Mouse (Mus musculus) thymus, adult 18-20 months (tissue): ENCODE results near the gene Speg.

Source experiments
- DNase-seq, 2 experiments: peaks; one replicate each; pipeline ENCODE4 v3.0.0; 2022; ENCODE audit warnings: mixed read lengths in 2 of 2

Speg gene

DNA sequence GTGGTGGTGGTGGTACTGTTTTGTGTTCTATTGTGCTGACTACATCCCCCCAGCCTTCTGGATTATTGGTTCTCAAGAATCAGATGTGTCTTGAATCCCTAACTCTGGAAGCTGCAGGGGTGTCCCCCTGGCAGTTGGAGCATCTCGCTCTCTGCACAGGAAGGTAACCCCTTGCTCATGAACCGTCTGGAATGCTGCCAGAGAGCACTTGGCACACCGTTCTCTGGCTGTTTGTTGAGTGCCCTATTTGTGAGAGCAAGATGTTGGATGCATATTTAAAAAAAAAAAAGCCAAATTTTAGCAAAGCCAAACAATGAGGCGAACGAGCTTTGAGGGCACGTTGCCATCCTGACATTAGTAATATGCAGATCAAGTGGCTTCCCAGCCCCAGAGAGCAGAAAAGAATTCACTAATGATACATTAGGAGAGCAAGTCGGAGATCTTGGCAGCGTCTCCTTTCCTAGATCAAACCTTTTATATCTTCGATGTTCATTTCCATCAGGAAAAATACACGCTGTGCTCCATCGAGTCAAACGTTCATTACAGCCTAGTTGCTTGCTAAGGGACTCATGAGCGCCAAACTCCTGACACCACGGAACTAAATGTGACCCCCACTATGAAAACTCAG is 9.5 kb upstream of the Speg start:
- no peak for DNase-seq

DNA sequence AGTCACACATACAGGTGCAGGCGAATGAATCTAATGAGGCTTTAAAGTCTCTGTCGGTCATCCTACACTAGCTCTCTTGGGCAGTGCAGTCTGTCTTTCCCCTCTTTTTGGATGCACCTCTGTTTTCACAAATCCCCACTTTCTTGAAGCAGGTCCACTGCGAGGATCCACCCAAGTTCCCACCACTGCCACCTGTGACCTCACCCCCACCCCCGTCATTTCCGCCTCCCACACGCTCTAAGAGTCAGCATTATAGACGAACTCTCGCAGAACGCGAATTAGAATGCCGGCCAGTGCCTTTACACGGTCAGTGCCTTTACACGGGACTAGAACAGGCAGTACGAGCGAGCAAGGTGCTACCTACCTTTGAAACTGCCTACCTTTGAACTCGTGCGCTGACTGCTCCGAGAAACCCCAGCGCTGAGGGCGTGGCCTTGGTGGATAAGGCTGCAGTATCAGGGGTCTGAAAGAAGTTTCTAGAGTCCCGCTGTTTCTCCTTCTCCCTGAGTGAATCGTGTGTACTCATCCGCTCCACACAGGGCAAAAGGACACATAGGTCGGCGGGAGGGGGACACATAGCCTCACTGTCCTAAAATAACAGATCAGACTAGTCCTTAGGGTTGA is 5.6 kb upstream of the Speg start:
- no peak for DNase-seq

DNA sequence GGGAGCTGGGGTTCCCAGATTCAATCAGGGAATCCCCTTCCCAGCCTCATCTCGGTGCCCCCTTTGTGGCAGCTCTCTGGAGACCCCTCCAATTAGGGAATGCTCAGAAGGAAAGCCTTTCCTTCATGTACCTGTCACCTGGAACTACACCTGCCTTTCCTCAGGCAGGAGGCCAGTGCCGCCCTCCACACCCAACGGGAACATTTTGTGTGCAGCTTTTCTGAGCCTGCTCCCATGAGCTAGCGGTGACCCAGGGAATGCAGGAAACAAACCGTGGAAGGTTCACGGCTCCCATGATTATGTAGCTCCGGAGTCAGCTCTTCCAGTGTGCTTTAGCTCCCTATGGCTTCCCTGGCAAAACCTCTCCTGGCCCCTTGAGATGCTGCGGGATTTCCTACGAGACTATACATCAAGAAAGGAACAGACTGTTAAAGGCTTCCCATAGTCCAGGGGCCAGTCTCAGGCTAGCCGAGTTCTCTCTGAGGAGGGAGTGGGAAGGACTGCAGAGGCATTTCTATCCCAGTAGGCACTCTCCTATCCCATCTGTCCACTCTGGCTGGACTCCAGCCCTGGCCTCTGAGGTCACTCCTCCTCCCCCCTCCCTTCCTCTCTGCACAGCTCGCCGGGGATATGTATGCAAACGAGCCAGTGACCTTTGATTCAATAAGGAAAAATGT is 5.0 kb upstream of the Speg start:
- no peak for DNase-seq

DNA sequence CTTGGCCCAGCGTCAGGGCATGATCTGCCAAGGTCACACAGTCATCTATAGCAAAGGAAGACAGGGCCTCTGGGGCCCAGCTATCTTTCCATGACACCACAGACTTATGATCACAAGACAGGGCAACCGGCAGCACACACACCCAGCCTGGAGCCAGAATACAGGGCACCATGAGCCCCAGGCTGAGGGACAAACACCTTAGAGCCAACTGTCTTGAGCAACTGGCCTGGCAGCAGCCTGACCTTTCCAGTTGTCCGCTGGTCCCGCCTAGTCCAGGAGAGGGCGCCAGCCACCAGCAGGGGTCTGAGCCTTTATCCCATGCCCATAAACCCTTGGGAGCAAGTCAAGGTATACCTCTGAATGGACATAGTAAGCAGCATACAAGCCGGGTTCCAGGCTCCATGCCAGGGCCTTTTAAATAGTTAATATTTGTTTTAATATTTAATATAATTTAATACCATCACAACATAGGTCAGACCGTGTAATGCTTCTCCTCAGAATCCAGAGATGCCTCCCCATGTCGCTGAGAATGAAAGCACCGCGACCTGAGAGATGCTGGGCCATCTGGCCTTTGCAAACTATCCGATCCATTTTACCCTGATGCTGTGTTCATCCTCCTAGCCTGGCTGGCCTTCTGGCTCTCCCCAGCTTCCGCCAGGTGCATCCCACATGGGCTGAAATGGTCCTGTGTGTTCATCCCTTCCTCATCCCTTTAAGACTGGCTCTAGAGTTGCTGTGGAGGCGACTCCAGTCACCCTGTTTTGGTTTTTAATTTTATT is 3.6 kb upstream of the Speg start:
- DNase-seq, result no peak

DNA sequence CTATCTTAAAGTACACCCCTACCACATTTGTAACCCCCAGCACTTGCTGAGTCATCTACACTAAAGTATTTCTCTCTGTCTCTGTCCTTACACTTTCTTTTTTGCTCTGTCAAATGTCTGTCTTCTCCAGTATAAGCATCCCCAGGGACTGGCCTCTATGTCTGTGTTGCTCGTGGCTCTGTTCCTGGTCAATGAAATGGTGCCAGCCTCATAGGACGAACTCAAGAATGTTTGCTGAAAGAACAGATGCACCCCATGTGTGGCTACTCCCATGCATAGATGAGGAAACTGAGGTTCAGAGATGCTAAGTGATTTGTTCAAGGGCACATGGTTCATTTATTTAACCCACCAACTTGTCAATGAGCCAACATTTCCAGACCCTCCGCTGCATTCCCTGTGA is 2.6 kb upstream of the Speg start:
- no peak for DNase-seq

DNA sequence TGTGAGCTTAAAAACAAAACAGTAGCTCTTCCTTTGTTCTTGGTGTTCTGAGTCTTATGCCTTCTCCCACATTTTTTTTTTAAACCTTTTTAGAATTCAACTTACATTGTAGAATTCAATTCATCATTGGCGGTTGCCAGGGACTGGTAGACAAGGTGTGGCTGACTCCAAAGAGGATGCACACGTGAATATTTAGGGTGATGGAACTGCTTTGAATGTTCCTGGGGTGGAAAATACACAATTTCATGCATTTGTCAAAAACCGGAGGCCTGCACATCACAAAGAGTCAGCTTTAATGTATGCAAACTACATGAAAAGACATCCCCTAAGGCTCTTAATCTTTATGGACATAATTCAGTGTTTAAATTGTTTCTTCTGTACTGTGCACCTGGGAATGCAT is 1.8 kb upstream of the Speg start:
- no peak for DNase-seq

DNA sequence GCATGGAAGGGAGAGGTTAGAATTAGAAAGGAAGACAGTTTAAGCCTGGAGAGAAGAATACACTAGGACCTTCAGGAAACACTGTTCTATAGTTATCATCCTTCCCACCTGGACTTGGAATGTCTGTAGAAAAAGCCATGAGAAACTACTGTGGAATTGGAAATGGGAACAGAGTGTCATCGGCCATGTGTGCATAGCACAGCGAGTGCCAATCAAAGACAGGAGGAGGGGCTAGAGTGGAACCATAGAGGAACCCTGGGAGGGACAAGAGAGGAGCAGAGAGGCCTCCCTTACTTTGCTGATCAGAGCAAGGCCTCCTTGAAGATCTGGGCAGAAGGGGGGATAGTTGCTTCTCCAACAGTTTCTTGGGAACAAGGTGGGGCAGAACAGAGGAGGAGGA is 4.1 kb downstream of the Speg start:
- no peak for DNase-seq

DNA sequence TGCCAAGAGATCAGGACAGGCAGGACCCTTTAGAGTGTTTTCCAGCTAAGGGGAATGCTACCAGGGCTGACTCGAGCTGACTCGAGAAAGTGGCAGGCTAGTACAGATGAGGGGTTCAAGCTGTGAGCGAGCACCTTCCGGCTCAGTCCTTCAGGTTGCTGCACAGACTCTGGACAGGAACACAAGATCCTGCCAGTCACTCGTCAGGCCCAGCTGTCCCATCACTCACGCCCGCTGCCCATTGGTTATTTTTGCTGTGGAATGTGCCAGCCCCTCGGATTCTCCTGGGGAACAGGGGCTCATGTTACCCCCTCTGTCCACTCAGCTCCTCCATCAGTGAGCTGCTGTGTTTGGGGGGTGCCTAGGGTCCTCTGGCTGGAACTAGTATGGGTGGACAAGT is 4.8 kb downstream of the Speg start:
- no peak for DNase-seq

DNA sequence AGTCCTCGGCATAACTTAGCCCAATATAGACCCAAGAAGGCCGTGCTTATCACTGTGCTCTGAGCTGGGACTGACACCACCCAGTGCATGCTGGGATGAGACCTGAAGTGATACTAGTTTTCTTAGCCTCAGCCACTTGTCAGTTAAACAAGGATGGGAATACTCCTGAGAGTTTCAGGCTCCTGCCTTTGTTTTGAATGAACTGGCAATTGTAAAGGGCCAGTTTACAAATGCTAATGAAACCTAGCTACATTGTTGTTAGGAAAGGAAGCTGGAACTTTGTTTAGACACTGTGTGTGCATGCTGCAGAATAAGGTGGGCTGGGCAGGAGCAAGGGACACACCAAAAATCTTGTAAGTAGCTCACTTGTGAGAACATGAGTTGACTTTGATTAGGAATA is 5.9 kb downstream of the Speg start:
- no peak for DNase-seq

DNA sequence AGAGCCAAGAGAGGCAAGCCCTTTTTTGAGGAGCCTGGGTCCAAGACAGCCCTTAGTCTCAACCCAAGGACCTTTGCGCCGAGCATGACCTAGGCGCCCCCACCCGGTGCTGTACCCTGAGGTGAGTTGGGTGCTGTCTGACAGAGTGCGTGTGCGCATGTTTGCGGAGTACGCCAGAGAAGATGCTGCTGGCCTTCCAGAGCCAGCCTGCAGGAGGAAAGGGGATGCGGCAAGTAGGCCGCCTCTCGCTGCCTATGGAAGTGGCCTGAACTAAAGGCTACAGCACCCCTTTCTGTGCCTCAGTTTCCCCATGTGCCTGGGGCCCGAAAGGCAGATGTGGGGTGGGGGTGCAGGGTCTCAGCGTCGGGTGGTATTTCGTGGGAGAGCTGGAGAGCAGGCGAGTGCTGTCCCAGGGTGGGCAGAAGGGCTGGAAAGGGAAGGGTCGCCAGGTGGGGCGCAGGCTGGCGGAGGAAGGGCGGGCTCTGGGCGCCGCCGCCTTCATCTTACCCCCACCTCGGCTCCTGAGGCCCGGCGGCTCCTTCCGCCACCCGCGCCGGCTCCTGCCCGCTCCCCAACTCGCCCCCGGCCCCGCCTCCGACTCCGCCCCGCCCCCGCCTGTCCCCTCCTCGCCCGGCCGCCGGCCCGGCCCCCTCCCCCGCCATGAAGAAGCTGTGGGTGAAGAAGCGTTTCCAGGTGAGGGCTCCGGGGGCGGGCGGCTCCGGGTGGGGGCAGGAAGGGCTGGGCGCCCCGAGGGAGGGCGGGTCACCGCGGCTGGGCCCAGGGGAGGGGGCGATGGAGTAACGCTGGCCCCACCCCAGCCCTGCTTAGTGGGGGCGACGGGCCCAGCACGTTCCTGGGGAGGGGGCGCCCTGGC is 6.6 kb downstream of the Speg start:
- DNase-seq, result no peak

DNA sequence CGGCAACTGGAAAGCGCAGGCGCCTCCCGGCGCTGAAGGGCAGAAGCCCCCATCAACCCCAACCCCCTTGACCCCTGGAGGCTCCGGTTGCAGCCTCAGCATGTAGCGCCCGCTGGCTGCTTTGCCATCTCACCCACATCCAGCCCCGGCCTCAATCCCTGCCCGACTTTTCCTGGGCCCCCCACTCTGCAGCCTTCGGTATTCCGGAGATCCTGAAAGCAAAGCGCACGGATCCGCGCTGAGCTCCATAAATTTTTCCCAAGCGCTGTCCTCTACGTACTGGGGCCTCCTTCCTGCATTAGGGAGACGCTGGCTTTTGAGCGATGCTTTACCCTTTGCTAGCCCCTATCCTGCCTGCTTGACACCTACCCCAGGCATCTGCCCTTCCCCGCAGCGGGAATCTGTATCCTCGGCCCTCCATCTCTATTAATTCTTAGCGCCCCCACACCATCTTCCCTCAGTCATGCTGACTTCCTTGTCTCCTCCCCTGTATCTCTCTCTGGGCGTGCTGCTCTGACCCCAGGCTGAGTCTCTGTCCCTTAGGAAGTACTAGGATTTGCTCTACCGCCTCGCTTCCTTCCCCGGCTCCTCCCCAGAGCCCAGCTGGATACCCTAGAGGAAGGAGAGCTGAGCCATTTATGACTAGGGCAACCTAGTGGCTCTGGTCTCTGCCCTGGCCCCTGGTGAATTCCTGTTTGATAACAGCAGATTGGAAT is 7.4 kb downstream of the Speg start:
- no peak for DNase-seq

DNA sequence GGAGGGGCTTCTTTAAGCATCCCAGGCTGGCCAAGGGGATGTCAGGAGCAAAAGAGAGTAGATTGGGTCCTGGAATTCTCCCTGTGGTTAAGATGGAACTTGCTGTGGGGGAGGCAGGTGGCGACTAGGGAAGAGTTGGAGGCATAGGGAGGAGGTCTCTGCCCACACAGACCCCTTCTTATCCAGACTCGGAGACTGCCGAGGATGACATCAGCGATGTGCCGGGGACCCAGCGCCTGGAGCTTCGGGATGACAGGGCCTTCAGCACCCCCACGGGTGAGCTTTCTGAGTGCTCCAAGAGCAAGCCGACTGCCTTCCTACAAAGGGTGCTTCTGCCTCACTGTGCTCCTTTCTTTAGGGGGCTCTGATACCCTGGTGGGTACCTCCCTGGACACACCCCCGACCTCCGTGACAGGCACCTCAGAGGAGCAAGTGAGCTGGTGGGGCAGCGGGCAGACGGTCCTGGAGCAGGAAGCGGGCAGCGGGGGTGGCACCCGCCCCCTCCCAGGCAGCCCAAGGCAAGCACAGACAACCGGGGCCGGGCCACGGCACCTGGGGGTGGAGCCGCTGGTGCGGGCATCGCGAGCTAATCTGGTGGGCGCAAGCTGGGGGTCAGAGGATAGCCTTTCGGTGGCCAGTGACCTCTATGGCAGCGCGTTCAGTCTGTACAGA is 9.5 kb downstream of the Speg start:
- no peak for DNase-seq

DNA sequence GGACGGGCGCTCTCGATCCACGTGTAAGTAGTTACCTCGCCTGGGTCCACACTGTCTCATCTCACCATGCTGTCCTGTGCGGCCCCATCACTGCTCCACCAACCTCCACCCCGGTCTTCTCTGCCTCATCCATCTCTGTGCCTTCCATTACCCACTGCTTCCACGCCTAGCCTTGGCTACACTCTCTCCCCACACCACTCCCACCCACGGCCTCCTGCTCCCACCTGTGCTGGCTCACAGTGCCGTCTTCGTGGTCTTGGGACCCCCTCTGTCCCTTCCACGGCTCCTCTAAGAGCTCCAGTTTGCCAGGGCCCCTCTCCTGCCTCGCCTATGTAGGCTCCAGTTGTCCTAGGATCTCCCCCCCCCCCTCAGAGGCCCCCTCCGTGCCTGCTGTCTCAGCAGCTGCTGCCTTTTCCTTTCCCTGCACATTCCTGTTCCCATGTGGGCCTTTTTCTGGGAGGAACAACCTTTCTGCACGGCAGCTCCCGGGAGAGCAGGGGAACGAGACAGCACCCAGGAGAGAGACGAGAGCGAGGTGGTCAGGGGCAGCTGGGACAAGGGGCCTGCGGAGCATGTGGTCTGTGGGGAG is 10.1 kb downstream of the Speg start:
- no peak for DNase-seq

DNA sequence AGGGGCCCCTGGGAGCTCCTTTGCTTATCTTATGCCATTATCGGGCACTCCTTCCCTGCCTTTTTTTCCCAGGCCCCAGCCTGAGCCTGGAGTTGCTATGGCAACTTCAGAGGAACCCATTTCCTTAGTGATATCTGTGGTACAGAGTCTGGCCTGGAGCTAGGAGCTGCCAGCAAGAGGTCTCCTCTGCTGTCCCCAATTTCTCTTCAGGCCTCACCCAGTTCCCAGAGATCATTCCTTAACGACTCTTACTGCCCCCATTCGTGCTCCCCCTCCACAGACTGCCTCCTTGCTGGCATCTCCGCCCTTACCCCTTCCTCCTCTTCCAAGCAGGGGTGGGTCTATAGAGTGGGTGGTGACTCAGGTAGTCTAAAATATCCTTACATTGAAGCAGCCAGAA is 11.1 kb downstream of the Speg start:
- DNase-seq, result no peak

DNA sequence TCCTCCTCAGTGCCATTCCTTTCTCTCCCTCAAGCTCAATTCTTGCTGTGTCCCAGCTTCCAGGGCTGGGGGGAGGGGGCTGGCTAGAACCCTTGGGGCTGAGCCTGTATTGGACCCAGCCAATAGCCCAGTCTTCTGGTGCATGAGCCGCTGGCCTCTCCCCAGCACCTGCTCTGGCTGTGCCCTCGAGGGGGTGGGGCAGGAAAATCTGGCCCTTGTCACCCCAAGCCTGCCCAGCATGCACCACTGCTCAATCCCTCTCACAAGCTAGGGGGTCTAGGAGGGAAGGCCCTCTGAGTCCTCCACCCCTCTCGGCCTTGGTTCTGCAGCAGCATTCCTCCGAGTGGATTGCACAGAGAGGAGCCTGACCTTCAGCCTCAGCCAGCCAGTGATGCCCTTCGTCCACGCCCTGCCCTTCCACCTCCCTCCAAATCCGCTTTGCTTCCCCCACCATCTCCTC is 12.4 kb downstream of the Speg start:
- DNase-seq, result no peak

DNA sequence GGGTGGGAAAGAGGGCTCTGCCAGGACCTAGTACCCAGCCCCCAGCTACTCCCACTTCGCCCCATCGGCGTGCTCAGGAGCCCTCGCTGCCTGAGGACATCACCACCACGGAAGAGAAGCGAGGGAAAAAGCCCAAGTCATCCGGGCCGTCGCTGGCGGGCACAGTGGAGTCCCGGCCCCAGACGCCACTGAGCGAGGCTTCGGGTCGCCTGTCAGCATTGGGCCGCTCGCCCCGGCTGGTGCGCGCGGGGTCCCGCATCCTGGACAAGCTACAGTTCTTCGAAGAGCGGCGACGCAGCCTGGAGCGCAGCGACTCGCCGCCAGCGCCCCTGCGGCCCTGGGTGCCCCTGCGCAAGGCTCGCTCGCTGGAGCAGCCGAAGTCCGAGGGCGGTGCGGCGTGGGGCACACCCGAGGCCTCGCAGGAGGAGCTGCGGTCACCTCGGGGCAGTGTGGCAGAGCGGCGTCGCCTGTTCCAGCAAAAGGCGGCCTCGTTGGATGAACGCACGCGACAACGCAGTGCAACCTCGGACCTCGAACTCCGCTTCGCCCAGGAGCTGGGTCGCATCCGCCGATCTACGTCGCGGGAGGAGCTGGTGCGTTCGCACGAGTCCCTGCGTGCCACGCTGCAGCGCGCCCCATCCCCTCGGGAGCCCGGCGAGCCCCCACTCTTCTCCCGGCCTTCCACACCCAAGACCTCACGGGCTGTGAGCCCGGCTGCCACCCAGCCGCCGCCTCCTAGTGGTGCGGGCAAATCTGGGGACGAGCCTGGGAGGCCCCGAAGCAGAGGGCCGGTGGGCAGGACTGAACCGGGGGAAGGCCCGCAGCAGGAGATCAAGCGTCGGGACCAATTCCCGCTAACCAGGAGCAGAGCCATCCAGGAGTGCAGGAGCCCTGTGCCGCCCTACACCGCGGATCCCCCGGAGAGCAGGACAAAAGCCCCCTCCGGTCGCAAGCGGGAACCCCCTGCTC is 13.1 kb downstream of the Speg start:
- no peak for DNase-seq

DNA sequence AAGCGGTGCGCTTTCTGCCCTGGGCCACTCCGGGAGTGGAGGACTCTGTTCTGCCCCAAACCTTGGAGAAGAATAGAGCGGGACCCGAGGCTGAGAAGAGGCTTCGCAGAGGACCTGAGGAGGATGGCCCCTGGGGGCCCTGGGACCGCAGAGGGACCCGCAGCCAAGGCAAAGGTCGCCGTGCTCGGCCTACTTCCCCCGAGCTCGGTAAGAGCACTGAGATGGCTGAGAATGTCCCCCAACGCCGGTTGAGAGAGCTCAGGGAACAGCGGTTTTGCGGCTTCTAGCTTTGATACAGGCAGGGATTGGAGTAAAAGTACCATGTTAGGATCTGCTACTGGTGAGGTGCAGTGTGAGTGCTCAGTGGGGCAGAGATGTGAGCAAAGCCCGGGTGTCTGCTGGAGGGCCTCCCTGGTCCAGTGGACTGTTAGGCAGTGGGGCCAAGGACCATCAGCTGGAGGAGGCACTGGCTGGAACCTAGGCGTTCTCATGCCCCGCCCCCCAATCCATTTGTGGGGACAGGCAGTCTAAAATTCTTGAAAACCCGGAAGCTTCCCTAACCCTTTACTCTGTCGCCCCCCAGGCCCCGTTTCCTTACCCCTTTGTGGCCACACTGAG is 13.9 kb downstream of the Speg start:
- no peak for DNase-seq

DNA sequence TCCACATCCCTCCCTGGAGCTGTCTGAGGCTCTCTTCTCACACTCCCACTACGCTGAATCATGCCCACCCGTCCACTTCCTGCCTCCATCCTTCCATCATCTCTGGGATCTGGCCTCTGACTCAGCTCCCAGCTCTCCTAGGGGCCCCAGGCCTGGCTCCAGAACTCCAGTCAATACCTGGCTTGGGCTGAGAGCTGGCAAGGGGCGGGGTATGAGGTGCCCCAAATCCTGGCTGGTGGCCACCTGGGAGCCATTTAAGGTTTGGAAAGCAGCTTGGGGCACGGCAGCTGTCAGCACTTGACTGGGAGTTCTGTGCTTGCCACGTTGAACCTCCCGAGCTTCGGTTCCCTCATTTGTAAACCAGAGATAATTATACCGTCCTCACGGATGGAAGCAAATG is 18.0 kb downstream of the Speg start:
- no peak for DNase-seq

DNA sequence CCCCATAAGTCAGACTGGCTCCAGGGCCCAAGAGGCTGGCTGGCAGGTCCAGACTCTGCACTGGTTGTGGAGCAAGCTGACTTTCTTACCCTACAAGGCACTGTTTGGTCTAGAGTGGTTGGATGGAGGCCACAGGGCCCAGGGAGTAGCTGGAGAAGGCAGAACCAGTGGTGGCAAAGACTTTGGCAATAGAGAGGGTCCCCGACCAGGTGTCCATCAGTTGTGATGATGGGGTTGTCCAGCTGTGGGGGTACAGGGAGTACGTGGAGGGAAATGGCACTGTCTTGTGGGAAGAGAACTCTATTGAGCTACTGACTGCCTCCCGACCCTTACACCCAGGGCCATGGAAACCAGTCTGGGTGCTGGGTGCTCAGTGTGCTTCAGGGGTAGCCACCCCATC is 18.7 kb downstream of the Speg start:
- DNase-seq, result no peak
